9 mouse cellular contexts compared by ENCODE assay signal in genomic region chr2:25167919-25168664, GRCm38 (mm10). TPM values are rescaled to one million over a fixed set of nuclear protein-coding genes. Genes with fewer than 3 reads are reported as not detected.
A peak's percentile ranks its signal among the peaks of the same experiment; 100 is the strongest.
DNase-seq lines count a peak whose midpoint lies in the region; ATAC-seq and TF ChIP-seq lines count a peak whose summit lies in the region.
"Had no signal": no experiment of that assay in that cellular context is flagged by ENCODE, and none has a peak within 500 bp of the region (broad histone marks: within the 10 kb centered on the region; RNA-seq: fewer than 3 reads in every experiment).

No protein-coding gene starts in this region.

- 0 out of 2 replicates have a peak, but pooled peaks cover 3% of the 10 kb centered on the region for H3K27me3 ChIP-seq in intestine, embryonic 16.5 days (replicated peaks; ENCODE audit: control insufficient read depth, insufficient read depth, low read length)
- no peaks in the 10 kb centered on the region for H3K27me3 ChIP-seq in neural tube, embryonic 15.5 days (replicated peaks)

- H3K36me3 ChIP-seq in intestine, embryonic 16.5 days (ENCODE audit: control insufficient read depth, insufficient read depth, low read length): no peaks in the 10 kb centered on the region
- no peaks in the 10 kb centered on the region for H3K36me3 ChIP-seq in neural tube, embryonic 15.5 days

- peak overlapping the region; percentile 83 for H3K27ac ChIP-seq in intestine, embryonic 16.5 days (ENCODE audit: low read length)
- peak overlapping the region; percentile 76 for H3K27ac ChIP-seq in neural tube, embryonic 15.5 days (replicated peaks)

- TF ChIP-seq CTCF in lung, adult 2 months (IDR thresholded peaks at IDR 0.05; ENCODE audit: insufficient read depth, low read length): no peak

- H3K9ac ChIP-seq in intestine, embryonic 16.5 days (ENCODE audit: low read depth, low read length): peak overlapping the region; percentile 72
- H3K9ac ChIP-seq in neural tube, embryonic 15.5 days (replicated peaks): peak overlapping the region; percentile 57

- WGBS in intestine, embryonic 16.5 days: 1% methylated on average over 34 of the region's 41 CpGs
- WGBS in lung, adult 2 months: 1% methylated on average over 38 of the region's 41 CpGs
- WGBS in neural tube, embryonic 15.5 days: under 1% methylated on average over 37 of the region's 41 CpGs

- no peak for DNase-seq in frontal cortex, adult 2 months (ENCODE audit: extremely low spot score in 1 of 2, low spot score in 1 of 2)
- DNase-seq in adrenal gland, postnatal 14 days: peak; percentile 83
- peak; percentile 73 for DNase-seq in gastrocnemius, postnatal 14 days
- peak; percentile 63 for DNase-seq in lung, adult 2 months

- H3K4me2 ChIP-seq in intestine, embryonic 16.5 days (ENCODE audit: low read depth, low read length): peak overlapping the region; percentile 90
- peak overlapping the region; percentile 94 for H3K4me2 ChIP-seq in neural tube, embryonic 15.5 days

- H3K4me3 ChIP-seq in intestine, embryonic 16.5 days (ENCODE audit: low read length): peak overlapping the region; percentile 54
- peak overlapping the region; percentile 53 for H3K4me3 ChIP-seq in lung, adult 2 months (replicated peaks; ENCODE audit: extremely low read depth, low read depth, low read length)
- peak overlapping the region; percentile 49 for H3K4me3 ChIP-seq in neural tube, embryonic 15.5 days (replicated peaks)

- no peaks in the 10 kb centered on the region for H3K9me3 ChIP-seq in intestine, embryonic 16.5 days (ENCODE audit: control insufficient read depth, low read length)
- no peaks in the 10 kb centered on the region for H3K9me3 ChIP-seq in neural tube, embryonic 15.5 days (replicated peaks)

- H3K4me1 ChIP-seq in intestine, embryonic 16.5 days (ENCODE audit: control insufficient read depth, insufficient read depth, low read length): peaks cover 52% of the 10 kb centered on the region
- H3K4me1 ChIP-seq in lung, adult 2 months (ENCODE audit: control insufficient read depth, insufficient read depth, low read length): peaks cover 17% of the 10 kb centered on the region
- peaks cover 41% of the 10 kb centered on the region for H3K4me1 ChIP-seq in neural tube, embryonic 15.5 days

- ATAC-seq in frontal cortex, adult (ENCODE audit: low TSS enrichment): 0 out of 2 replicates have a peak, but pooled peaks have one; percentile 27
- peak; percentile 52 for ATAC-seq in intestine, embryonic 16.5 days
- ATAC-seq in neural tube, embryonic 15.5 days (ENCODE audit: low FRiP score): peak; percentile 81
- ATAC-seq in monocyte, adult 5-6 weeks (replicated peaks; ENCODE audit: insufficient number of reproducible peaks, low FRiP score, low TSS enrichment, poor library complexity, severe bottlenecking): no peak

- no peak for TF ChIP-seq POLR2A in lung, adult 2 months (IDR thresholded peaks at IDR 0.05; ENCODE audit: borderline replicate concordance, extremely low read depth, low read depth, low read length)

- intact Hi-C loops in gastrocnemius, postnatal 14 days (cut with DNase I; ENCODE audit: low total_unique reads): no loop called here

RNA-seq across cellular contexts. Expression of gene Nrarp, which starts 12.5 kb away (rescaled TPM):
- 38.7 and 39.1 TPM in 2 replicates for polyA plus RNA-seq in frontal cortex, adult 2 months (2012; rRNA removed)
- 8.7 and 9.5 TPM in 2 replicates for total RNA-seq in adrenal gland, postnatal 14 days (2021)
- total RNA-seq in gastrocnemius, postnatal 14 days (2021): 10 to 100 TPM; 11.3 to 13.6 TPM
- polyA plus RNA-seq in intestine, embryonic 16.5 days (2015; fragmentation: Nextera tagmentation; extraction: Ambion mirVana): 11.0 and 14.4 TPM in 2 replicates
- 46.0 and 69.2 TPM in 2 replicates for polyA plus RNA-seq in lung, adult 2 months (2012; rRNA removed)
- 15.0 and 16.8 TPM in 2 replicates for polyA plus RNA-seq in neural tube, embryonic 15.5 days (2015; fragmentation: Nextera tagmentation; extraction: Ambion mirVana)
- total RNA-seq in monocyte, adult 5-6 weeks (2017): 22.3 to 51.8 TPM (median 24.4 TPM) in 3 replicates

RNA-seq across cellular contexts. Expression of gene Tor4a, which starts 28.6 kb away (rescaled TPM):
- 2.6 and 3.0 TPM in 2 replicates for polyA plus RNA-seq in frontal cortex, adult 2 months (2012; rRNA removed)
- 13.9 and 21.3 TPM in 2 replicates for total RNA-seq in adrenal gland, postnatal 14 days (2021)
- 1 to 10 TPM; 1.9 TPM for total RNA-seq in gastrocnemius, postnatal 14 days (2021)
- polyA plus RNA-seq in intestine, embryonic 16.5 days (2015; fragmentation: Nextera tagmentation; extraction: Ambion mirVana): 23.0 and 23.4 TPM in 2 replicates
- 52.8 and 54.9 TPM in 2 replicates for polyA plus RNA-seq in lung, adult 2 months (2012; rRNA removed)
- 1.6 and 5.9 TPM in 2 replicates for polyA plus RNA-seq in neural tube, embryonic 15.5 days (2015; fragmentation: Nextera tagmentation; extraction: Ambion mirVana)
- 28.8 to 64.7 TPM (median 31.0 TPM) in 3 replicates for total RNA-seq in monocyte, adult 5-6 weeks (2017)

RNA-seq across cellular contexts. Expression of gene Nelfb, which starts 43.2 kb away (rescaled TPM):
- 60.2 and 65.6 TPM in 2 replicates for polyA plus RNA-seq in frontal cortex, adult 2 months (2012; rRNA removed)
- total RNA-seq in adrenal gland, postnatal 14 days (2021): 41.6 and 47.1 TPM in 2 replicates
- total RNA-seq in gastrocnemius, postnatal 14 days (2021): 10 to 100 TPM; 24.1 to 26.1 TPM
- 99.9 and 102 TPM in 2 replicates for polyA plus RNA-seq in intestine, embryonic 16.5 days (2015; fragmentation: Nextera tagmentation; extraction: Ambion mirVana)
- 58.0 and 94.5 TPM in 2 replicates for polyA plus RNA-seq in lung, adult 2 months (2012; rRNA removed)
- polyA plus RNA-seq in neural tube, embryonic 15.5 days (2015; fragmentation: Nextera tagmentation; extraction: Ambion mirVana): 101 and 105 TPM in 2 replicates
- total RNA-seq in monocyte, adult 5-6 weeks (2017): 82.8 to 113 TPM (median 105 TPM) in 3 replicates

RNA-seq across cellular contexts. Expression of gene Stpg3, which starts 46.3 kb away (rescaled TPM):
- polyA plus RNA-seq in frontal cortex, adult 2 months (2012; rRNA removed): 0.06 and 0.15 TPM in 2 replicates
- not detected in 2 replicates for total RNA-seq in adrenal gland, postnatal 14 days (2021)
- total RNA-seq in gastrocnemius, postnatal 14 days (2021): not detected
- polyA plus RNA-seq in intestine, embryonic 16.5 days (2015; fragmentation: Nextera tagmentation; extraction: Ambion mirVana): not detected in 2 replicates
- not detected in 2 replicates for polyA plus RNA-seq in lung, adult 2 months (2012; rRNA removed)
- not detected in 2 replicates for polyA plus RNA-seq in neural tube, embryonic 15.5 days (2015; fragmentation: Nextera tagmentation; extraction: Ambion mirVana)
- total RNA-seq in monocyte, adult 5-6 weeks (2017): not detected in 3 replicates
- total RNA-seq: gastrocnemius, postnatal 4 days had no signal

RNA-seq across cellular contexts. Expression of gene Fam166a, which starts 50.5 kb away (rescaled TPM):
- 0.16 and 0.19 TPM in 2 replicates for polyA plus RNA-seq in frontal cortex, adult 2 months (2012; rRNA removed)
- not detected in 2 replicates for total RNA-seq in adrenal gland, postnatal 14 days (2021)
- not detected for total RNA-seq in gastrocnemius, postnatal 14 days (2021)
- 0.12 and 0.62 TPM in 2 replicates for polyA plus RNA-seq in intestine, embryonic 16.5 days (2015; fragmentation: Nextera tagmentation; extraction: Ambion mirVana)
- polyA plus RNA-seq in lung, adult 2 months (2012; rRNA removed): 0.17 TPM in 1 of 2 replicates, not detected in the other
- not detected in 2 replicates for polyA plus RNA-seq in neural tube, embryonic 15.5 days (2015; fragmentation: Nextera tagmentation; extraction: Ambion mirVana)
- not detected in 3 replicates for total RNA-seq in monocyte, adult 5-6 weeks (2017)

Comparison
In these comparisons a context has a peak if more than half of its experiments do, and no peak if none do; other contexts are left out.
1. DNase-seq: peak in adrenal gland, postnatal 14 days (single experiment), gastrocnemius, postnatal 14 days (single experiment) and lung, adult 2 months (single experiment); none in frontal cortex, adult 2 months (0 of 2).
2. Peak in every context shown above with its lines, with median percentiles within 50 percentile points of each other: H3K4me3 ChIP-seq.